Mouse (Mus musculus) ovary, postnatal 14 days (tissue): Measurements from ENCODE around the gene Cln6.
A peak's percentile ranks its signal among the peaks of the same experiment; 100 is the strongest.
"Not testable (repeated sequence)": the region's sequence is repeated elsewhere in the genome, so short reads cannot be mapped to it uniquely, and the experiment has no call there.

Source experiments
- DNase-seq: peaks from one replicate; pipeline ENCODE4 v3.0.0; 2022; ENCODE audit warnings: low spot score

Gene Cln6

DNA sequence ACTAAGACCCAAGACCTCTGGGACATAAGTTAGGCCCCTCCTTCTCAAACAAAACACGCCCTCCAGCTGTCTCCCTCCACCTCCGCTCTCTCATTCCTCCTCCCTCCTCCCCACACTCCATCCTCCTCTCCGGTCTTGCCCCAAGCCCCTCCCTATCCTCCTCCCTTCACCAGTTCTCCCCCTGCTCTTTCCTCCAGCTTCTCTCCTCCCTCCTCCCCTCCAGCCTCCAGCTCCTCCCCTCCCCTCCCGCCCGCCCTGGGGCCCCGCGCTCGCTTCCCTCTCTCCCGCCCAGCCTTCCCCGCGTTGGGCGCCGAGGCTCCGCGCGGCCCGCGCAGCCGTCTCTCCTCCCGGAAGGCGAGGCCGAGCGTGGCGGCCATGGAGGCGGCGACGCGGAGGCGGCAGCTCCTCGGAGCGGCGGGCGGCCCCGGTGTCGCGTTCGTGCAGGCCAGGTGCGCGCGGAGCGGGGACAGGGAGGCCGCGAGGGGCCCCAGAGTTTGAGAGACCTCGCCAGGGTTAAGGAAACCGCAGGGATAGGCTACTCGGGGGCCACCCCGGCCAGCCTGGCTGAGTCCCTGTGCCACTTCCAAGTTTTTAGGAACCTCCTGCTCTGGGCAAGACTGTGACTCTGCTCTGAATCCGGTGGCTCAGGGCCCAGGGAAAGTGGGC lies at the start of gene Cln6:
TSS of gene Cln6 (plus strand) at position 280 of the 666 bp plus-strand sequence.
- no peak for DNase-seq

DNA sequence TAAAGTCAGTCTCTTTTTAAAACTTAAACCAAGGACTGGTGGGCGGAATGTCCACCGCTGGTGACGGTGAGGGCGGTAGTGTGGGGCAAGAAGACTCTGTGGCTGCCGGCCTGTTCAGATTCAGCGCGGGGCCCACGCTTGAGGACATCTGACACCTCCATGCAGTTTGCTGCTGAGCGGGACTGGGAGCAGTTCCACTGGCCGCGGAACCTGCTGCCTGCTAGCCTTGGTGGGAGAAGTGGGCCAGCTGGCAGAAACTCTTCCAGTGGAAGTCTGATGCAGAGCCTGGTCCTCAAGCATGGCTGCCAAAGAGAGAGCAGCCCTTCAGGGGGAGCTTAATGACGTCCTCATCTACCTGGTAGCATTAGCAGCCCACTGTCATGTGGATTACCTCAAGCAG lies 48.7 kb upstream of the Cln6 start:
- no peak for DNase-seq

DNA sequence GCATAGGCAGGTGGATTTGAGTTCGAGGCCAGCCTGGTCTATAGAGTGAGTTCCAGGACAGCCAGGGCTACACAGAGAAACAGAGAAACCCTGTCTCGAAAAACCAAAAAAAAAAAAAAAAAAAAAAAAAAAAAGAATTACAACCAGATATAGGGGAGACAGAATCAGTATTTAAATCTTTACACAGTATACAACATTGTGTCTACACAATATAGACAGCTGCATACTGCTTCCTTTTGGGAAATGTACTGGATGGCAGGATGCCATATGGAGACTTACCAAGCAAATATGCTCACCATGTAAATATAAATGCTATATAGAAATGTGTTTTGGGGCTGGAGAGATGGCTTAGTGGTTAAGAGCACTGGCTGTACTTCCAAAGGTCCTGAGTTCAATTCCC lies 39.4 kb upstream of the Cln6 start:
- not testable (repeated sequence) for DNase-seq

DNA sequence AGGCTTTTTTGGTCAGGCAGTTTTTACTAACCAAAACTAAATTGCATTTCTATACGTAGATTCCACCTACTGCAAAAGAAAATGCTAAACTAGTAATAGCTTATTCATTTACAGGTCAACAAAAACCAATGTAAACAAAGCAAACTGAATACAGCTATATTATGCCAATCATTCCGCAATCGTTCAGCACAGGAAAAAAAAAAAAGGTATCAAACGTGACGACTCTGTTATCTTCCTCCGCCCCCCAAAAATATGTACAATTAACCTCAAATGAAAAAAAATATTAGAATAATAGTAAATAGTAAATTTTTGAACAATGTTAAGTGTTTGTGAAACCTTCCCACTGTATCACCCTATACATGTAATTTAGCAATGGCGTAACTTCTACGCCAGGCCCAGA lies 28.5 kb upstream of the Cln6 start:
- DNase-seq: no peak

DNA sequence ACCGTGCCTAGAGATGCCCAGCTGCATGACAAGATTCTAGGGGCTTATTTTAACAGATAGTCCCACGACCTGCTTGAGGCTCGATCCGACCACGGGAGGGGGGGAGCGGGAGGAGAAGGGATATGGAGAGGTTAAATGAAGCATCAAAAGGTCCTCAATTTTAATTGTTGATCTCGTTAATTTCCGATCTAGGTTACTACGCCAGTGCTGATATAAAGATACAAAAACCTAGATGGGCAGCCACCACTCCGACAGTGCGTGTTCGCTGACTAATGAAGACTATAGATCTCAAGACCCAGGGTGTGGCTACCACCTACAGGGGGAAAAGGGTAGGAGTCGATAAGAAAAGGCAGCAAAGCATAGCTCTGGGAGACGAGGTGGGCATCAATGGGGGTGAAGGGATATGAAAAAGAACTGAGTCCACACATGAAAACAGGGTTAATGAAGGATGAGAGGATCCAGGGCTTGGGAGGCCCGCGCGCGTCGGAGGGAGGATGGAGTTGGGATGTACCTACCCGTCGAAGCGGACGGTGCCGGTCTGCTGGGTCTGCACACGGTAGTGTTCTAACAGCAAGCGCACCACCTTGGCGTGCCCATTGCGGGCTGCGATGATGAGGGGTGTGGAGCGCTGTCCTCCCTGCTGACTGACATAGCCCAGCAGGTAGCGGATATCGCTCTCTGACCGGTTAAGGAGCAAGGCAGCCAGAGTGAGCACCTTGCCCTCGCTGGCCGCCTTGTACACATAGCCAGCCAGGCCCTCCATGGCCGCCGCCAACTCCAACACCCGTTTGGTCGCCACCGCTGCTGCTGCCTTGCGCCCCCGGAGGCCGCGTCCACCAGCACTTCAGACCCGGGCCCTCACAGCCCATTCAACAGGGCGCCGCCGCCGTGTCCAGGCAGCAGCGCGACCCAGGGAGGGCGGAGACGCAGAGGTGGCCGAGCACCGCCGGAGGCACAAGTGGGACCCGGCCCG lies 27.8 kb upstream of the Cln6 start:
- peak; percentile 44 for DNase-seq

DNA sequence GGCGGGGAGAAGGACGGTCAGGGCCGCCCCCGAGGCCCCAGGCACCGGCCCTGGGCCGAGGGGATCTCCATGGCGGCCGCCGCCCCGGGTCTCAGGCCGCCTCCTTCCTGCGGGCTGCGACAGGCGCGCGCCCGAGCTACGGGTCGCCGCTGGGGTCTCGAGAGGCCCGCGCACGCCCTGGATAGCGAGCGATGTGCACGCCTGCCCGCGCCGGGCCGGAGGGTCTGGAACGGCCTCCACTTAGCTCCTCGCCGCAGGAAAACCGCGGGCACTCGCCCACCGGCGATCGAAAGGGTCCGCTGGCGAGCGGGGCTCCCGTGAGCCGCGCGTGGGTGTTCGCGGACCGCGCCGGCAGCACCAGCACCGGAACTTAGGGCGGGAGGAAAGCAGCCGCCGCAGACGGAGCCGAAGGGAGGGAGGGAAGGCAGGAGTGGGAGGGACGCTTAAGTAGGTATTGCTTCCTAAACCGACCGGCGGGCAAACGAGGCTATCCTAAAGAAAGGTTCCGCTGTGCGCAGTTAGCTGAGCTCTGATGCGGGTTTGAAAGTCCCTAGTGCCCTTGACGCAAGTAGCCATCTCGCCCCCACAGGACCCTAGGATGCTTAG lies 27.0 kb upstream of the Cln6 start, which contains the start of gene Fem1b:
TSS of gene Fem1b (minus strand) at position 419 of the 606 bp plus-strand sequence.
- peak; percentile 86 for DNase-seq

DNA sequence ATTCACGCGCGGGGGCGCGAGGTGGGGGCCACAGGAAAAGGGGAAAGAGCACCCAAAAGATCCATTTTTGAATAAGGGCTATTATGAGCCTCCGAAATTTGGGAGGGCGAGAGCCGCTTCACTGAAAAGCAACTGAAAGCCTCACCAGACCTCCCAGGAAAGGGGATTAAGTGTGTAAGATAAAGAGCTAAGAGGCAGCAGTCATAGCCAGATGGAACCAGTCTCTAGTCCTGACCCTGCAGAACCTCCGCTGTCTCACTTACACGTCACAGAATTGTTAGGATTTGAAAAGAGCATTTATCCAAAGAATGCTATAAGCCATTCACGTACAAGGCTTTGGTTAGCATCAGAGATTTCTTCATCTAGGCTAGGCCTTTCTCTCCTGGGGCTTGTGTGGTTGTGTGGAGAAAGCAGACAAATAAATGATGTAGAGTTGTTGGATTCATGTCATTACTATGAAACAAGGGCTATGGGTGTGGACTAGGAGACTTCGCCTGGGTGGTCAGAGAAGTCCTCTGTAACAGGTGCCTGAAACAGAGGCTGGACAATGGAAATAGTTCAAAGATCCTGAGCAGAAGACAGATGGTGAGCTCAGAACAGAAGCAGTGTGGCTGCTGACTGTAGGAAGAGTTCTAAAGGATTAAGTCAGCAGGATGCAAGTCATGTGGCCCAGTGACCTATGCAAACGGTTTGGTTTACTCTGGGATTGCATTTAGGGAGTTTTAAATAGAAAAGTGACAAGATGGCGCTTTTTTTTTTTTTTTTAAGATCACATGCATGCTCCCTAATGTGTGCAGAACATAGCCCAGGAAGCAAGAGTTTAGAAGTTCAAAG lies 26.2 kb upstream of the Cln6 start:
- DNase-seq: no peak

DNA sequence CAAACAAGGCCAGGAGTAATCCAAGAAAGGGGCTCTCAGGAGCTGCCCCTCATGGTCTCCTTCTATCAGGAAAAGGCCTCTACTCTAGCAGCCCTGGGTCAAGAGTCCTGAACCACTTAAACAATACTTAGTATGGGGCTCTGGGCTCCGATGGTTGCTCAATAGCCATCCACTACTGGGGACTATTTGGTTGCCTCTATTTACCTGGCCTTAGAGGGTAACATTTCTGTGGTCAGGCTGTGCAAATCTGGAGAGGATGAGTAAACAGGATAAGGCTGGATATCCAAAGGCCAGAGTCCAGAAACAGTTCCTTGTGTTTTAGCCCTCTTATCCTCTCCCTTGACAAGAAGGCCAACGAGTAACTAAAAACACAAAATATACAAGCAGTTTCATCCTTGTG lies 23.8 kb upstream of the Cln6 start:
- DNase-seq: no peak

DNA sequence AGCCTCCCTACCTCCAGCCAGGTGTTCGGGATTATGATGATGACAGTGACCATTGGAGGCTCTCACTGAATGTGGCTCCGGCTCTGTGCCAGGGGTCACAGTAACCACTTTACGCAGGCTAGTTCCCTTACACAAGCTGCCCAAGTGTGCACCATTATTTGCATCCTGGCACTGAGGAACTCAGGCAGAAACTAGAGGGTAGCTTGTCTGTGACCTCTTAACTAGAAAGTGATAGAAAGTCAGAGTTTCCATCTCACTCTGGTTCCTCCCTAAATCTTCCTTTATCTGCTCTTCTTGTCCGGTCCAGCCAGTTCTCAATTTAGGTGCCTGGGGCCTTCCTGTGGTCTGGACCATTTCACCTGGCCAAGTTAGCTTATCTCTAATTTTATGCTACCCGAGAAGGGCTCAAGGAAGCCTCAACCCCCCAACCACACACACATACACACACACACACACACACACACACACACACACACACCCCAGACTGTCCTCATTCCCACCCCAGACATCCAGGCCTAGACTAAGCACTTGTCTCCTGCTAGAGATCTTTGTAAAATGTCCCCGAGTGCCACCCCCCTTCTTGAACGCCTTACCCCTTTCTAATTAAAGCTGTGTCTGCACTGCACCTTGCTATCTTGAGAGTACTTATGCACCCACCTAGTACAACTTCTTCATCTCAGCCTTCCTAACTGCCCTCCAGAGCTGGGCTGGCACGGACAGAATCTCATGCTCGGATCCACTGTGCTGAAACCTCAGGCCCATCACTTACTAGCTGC lies 22.1 kb upstream of the Cln6 start:
- DNase-seq: no peak

DNA sequence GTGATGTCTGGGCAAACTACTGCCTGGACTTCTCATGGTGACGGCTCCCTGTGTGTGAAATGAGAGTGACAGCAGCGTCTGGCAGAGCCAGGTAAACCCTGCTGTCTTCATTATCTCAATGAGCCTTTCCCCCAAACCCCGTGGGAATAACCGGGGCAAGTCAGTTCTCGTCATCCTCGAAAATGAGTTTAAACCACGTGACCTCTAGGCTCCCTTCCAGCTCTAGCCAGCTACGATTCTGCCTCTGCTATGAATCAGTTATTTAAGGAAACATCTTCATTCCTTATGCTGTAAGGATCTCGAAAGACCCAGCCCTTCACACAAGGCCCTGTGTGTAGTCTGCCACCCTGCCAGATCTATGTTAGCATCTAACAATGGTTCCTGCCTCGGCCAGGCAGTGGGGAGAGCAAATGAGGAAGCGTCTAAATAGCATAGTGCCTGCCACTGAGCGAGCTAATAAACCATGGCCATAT lies 21.4 kb upstream of the Cln6 start:
- no peak for DNase-seq

DNA sequence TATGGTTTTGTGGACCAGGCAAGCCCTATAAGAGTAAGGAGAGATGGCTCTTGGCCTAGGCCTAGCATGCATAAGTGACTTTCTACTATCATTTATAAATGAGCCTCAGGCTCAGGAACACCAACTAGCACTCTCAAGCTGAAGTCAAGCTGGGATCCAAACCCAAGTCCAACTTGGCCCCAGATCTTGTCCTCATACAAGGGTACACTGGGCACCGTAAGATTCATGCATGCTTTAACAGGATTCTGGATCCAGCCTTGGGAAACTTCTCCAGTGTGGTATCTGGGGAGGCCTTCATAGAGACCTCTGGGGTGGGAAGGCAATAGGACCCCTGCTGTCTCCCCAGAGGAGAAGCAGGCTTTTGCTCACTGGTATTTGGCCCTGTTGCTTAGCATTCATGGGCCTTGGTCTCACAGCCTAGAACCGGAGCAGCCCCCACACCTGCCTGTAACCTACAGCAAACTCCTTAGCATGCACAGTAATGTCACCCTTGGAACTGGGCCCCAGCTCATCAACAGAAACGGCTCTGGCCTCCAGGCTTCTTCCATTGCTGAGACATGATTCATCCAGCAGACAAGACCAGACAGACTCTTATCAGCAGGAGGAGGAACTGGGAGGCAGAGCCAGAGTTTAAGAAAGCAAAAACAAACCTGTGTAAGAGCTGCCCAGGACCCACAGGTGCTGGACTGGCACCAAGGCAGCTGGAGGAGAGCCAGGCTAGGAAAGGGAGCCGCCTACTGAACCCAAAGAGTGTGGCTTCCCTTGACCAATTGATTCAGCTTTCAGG lies 20.6 kb upstream of the Cln6 start:
- DNase-seq: peak; percentile 47

DNA sequence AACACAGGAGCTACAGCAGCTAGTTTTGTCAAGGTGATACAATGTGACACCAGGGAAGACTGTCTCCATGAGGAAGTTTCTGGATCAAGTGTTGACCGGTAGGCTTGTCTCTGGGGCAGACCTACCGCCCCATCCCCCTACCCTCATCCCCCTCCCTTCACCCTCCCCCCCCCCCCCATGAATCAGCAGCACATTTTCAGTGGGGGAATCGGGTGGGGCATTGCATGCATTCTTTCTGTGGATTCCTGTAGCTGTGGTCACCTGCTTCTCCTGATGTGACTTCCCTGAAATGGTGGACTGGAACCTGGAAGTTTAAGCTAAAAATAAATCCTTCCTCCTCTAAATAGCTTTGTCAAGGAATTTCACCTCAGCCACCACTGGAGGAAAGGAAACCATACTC lies 19.1 kb upstream of the Cln6 start:
- no peak for DNase-seq

DNA sequence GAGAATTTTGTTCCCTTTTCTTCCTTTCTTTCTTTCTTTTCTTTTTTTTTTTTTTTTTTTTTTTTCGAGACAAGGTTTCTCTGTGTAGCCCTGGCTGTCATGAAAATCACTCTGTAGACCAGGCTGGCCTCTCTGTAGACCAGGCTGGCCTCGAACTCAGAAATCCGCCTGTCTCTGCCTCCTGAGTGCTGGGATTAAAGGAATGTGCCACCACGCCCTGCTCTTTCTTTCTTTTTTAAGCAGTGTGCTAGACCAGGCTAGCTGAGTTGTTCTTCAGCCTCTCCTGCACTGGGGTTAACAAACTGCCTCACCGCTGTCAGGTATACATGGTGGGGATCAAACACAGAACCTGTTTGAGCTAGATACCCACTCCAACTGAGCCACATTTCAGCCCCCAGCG lies 18.7 kb upstream of the Cln6 start:
- DNase-seq: not testable (repeated sequence)

DNA sequence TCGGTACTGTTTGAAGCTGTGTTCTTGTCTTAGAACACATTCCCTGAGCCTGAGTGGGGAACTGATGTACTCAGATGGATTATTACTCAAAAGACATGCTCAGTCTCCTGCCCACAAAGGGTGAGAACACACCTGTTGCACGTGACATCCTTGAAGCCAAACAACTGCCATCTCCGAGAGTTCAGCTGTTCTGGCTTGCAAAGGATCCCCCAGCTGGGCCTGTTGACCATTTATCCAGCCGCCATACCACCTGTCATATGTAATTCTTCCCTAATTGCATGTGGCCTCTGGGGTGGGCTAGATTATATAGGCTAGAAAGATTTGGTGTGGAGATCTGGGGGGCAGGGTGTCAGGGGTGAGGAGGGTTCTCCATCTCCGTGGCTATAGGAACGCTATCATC lies 17.8 kb upstream of the Cln6 start:
- DNase-seq: no peak

DNA sequence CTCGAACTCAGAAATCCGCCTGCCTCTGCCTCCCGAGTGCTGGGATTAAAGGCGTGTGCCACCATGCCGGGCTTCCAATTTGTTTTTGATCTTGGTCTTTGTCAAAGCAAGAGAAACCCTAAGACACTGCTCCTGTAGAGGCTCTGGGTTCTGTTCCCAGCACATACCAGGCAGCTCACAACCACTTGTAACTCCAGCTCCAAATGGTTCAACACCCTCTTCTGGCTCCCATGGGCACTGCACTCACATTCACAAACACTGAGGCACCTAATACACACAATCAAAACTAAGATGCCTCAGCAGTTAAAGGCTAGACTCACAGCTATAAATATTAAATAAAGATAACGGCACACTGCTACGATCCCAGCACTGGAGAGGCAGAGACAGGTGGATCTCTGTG lies 16.8 kb upstream of the Cln6 start:
- DNase-seq: no peak

DNA sequence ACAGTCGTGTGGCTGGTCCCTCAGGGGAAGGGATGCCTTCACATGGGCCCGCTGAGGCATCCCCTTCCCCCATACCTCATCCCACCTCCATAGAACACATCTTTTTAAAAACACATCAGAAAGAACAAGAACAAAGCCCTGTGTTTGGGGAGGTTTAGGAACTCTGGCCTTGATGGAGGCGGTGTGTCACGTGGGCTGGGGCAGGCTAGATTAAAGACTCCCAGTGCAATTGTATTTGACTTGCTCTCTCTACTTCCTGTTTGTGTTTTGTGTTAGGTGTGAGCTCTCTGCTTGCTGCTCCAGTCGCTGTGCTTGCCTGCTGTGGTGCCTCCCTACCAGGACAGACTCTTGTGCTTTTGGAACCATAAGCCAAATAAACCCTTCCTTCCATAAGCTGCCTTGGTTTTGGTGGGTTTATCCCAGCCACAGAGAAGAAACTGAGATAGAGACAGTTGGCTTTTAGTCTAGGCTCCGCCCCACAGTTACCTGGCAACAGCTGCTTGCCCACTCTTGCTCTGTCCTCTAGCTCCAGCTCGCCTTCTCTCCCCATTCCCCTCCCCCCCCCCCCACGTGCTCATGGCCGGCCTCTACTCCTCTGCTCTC lies 12.7 kb upstream of the Cln6 start:
- no peak for DNase-seq

DNA sequence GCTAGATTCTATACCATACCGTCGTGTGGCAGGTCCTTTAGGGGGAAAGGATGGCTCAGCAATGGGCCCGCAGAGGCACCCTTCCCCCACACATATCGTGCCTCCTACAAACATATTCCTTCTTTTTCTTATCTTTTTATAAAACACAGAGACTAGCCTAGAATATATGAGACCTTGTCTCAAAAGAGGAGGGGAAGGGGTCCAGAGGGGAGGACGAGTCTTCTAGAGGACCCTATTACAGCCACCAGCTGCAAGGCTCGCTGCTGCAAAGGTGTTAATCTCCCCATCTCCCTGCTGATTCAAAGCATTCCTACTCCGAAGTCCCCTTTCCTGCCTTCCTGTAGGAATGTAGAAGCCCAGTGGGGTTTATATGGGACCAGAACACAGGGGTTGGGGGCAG lies 12.1 kb upstream of the Cln6 start:
- DNase-seq: no peak

DNA sequence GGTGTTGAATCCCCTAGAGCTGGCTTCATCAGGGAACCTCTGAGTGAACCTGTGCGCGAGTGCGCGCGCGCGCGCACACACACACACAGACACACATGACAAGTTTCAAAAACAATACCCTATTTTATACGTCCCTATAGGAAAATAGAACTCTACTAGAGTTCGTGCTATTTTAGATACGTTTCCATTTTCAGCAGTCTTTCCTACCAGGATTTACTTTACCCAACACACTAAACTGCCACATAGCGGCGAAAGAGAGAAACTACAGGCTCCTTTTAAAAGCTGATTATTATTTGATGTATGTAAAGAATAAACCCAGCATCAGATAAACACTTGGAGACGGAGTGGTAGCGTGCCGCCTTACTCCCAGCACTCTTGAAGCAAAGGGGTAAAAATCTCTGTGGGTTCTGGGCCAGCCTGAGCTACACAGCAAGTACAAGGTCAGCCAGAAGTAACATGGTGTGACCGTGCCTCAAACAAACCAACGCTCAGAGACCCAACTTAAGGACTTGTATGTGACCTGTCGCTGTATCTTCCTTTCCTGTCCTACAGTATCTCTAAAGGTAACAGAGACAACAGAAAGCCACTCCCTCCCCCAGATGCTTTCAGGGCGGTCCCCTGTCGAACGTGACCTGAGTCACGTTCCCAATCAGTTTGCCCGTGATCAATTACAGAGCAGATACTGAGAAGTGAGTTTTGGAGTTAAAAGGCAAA lies 10.5 kb upstream of the Cln6 start:
- DNase-seq: no peak

DNA sequence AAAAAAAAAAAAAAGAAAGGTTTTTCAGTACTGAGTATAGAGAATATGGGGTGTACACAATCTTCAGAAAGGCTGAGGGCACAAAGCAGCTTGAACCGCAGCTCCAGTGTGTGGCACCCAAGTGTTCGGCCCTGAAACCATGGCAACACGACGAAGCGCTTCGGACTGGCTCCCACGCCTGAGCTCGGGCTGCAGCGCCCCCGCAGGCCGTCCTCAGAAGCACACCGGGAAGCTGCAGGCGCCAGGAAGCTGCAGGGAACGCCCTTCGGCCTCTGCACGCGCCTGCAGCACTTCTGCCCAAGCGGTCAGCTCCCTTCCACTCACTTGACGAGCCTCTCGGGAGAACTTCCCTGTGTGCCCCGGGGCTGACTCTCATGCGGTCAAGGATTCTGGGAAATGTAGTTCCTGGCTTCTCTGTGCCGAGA lies 9.9 kb upstream of the Cln6 start:
- DNase-seq: peak; percentile 97
